Mouse (Mus musculus): ENCODE data around the gene Ptprg. TPM values are rescaled to one million over a fixed set of nuclear protein-coding genes. Genes with fewer than 3 reads are reported as not detected.
A peak's percentile ranks its signal among the peaks of the same experiment; 100 is the strongest.

Ptprg gene
- polyA plus RNA-seq, 1 experiment: 48.6 TPM

DNA sequence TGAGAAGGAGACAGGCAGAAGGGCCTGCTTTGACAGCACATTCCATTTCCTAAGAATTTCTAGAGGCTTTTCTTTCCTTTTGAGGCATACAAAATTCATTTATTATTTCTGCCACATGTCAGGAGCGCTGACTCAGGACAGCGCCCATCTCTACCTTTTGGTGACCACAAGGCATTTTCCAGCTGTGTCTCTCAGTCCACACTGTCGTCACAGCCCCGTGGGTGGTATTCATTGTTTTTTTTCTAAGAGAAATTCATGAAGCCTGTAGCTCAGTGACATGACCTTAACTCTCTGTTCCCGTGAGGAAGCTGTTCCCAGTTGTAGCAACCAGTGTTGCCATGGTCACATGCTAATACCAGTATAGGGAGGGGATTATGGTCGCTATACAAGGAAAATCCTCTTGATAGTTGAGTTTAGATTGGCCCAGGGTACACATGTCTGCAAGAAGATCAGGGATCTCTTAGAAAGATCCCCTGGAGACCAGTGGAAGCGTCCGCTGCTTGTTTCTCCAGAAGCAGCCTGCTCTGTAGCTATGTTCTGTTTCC lies 590.7 kb downstream of the Ptprg start:
- peak; percentile 47 for DNase-seq (ENCODE audit: low read depth)

DNA sequence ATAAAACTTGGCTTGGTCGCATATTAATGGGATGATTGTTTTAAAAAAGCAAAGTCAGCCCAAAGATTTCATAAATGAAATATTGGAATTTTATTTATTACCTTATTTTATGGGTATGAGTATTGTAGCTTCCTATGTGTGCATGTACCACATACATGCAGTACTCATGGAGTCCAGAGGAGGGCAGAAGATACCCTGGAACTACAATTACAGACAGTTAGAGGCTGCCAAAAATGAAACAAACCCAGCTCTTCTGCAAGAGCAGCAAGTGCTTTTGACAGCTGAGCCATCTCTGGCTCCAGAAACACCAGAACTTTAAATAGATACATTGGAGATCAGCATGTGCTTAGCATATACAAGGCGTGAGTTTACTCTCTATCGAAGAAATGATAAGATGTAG lies 592.6 kb downstream of the Ptprg start:
- peak; percentile 24; the same call in 1 of the 2 replicates for TF ChIP-seq CTCF (IDR thresholded peaks at IDR 0.05; ENCODE audit: borderline replicate concordance, extremely low read depth, insufficient read depth, insufficient read length)
- TF ChIP-seq POLR2A (IDR thresholded peaks at IDR 0.05; ENCODE audit: borderline replicate concordance, extremely low read depth, insufficient read depth, insufficient read length, poor library complexity, severe bottlenecking): no peak
- peak; percentile 28 for DNase-seq (ENCODE audit: low read depth)

More for the DNA sequence above, 590.7 kb downstream of the Ptprg start:
- TF ChIP-seq CTCF (IDR thresholded peaks at IDR 0.05; ENCODE audit: borderline replicate concordance, extremely low read depth, insufficient read depth, insufficient read length) (no peak), POLR2A (IDR thresholded peaks at IDR 0.05; ENCODE audit: borderline replicate concordance, extremely low read depth, insufficient read depth, insufficient read length, poor library complexity, severe bottlenecking) (no peak)

DNA sequence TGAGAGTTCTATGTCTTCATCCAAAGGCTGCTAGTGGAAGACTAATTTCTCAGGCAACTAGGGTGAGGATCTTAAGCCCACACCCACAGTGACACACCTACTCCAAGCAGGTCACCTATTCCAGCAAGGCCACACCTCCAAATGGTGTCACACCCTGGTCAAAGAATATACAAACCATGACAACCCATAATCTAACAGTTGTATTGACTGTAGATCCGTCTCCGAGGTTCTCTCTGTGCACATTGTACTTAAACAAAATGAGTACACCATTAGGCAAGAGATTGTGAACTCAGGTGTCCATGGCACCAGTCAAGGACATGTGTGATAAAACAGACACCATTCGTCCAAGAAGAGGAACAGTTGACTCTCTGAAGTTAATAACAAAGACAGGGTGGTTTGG lies 596.2 kb downstream of the Ptprg start:
- TF ChIP-seq CTCF (IDR thresholded peaks at IDR 0.05; ENCODE audit: borderline replicate concordance, extremely low read depth, insufficient read depth, insufficient read length) (no peak), POLR2A (IDR thresholded peaks at IDR 0.05; ENCODE audit: borderline replicate concordance, extremely low read depth, insufficient read depth, insufficient read length, poor library complexity, severe bottlenecking) (no peak)
- DNase-seq (ENCODE audit: low read depth): no peak

DNA sequence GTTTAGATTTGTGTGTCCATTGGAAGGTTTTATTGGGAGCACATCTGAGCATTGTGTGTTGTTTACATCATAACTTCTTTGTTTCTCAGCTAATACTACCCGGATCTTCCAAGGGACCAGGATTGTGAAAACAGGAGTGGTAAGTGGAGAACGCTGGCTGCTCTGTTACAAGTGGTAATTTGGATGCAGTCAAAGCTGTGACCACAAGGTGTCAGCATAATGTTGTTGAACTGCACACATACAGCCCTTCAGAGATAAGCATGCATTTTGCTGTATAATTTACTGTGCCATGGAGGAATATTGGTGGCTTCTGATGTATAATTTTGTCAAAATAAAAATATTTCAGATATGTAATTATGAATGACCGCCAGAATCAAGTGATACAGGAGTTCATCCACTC lies 598.6 kb downstream of the Ptprg start:
- TF ChIP-seq CTCF (IDR thresholded peaks at IDR 0.05; ENCODE audit: borderline replicate concordance, extremely low read depth, insufficient read depth, insufficient read length): peak; percentile 84; the same call in 1 of the 2 replicates
- TF ChIP-seq POLR2A (IDR thresholded peaks at IDR 0.05; ENCODE audit: borderline replicate concordance, extremely low read depth, insufficient read depth, insufficient read length, poor library complexity, severe bottlenecking): no peak
- peak; percentile 91 for DNase-seq (ENCODE audit: low read depth)

DNA sequence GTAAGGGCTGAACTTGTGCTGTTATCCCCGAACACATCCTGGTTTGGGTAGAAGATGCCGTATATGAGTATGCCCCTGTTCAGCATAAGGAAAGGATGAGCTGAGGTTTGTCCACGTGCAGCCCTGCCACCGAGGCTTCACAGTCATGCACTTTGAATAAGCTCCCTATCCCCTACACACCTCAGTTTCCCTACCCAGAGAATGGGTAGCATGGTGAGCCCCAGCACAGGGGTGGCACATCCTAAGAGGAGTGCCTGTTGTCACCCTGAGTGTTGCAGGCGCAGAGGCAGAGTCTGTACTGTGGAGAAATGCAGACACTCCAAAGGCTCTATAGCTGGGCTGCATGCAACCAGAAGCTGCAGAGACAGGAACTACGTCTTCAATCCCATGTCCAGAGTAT lies 599.4 kb downstream of the Ptprg start:
- TF ChIP-seq POLR2A (IDR thresholded peaks at IDR 0.05; ENCODE audit: borderline replicate concordance, extremely low read depth, insufficient read depth, insufficient read length, poor library complexity, severe bottlenecking) (no peak), CTCF (IDR thresholded peaks at IDR 0.05; ENCODE audit: borderline replicate concordance, extremely low read depth, insufficient read depth, insufficient read length) (no peak)

DNA sequence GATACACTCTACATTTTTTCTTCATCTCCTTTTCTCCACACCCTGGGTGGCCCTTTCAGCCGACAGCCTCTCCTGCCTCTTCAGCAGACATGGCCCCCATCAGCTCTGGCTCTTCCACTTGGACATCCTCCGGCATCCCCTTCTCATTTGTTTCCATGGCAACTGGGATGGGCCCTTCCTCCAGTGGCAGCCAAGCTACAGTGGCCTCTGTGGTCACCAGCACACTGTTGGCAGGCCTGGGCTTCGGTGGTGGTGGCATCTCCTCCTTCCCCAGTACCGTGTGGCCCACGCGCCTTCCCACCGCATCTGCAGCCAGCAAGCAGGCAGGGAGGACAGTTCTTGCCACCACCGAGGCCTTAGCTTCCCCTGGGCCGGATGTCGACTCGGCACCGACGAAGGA lies 600.3 kb downstream of the Ptprg start:
- no peak for TF ChIP-seq CTCF (IDR thresholded peaks at IDR 0.05; ENCODE audit: borderline replicate concordance, extremely low read depth, insufficient read depth, insufficient read length)
- TF ChIP-seq POLR2A (IDR thresholded peaks at IDR 0.05; ENCODE audit: borderline replicate concordance, extremely low read depth, insufficient read depth, insufficient read length, poor library complexity, severe bottlenecking): no peak
- peak; percentile 52 for DNase-seq (ENCODE audit: low read depth)

More for the DNA sequence above, 599.4 kb downstream of the Ptprg start:
- no peak for DNase-seq (ENCODE audit: low read depth)

DNA sequence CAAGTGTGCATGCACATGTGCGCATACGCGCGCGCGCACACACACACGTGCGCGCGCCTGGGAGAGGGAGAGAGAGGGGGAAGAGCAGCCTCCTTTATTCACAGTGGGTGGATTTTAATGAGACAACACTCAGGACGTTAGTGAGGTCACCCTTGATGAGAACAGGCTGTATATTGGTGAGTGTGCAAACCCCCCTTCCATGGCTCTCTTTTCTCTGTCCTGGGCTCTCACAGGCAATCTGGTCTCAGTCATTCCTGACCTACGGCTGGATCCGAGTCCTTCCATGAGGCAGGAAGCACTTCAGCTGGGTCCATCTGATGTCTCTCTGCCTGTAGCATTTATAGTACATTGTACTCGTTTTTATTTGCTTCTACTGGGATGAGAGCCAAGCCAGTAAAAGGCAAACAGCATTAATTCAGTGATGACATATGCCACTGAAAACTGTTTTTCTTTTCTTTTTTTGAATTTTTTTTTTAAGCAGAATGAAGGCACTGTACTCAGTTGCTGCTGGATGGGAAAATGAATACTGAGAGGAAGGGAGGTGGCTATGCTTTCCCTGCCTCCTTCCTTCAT lies 608.5 kb downstream of the Ptprg start:
- peak; percentile 76 for DNase-seq (ENCODE audit: low read depth)
- TF ChIP-seq POLR2A (IDR thresholded peaks at IDR 0.05; ENCODE audit: borderline replicate concordance, extremely low read depth, insufficient read depth, insufficient read length, poor library complexity, severe bottlenecking): no peak
- TF ChIP-seq CTCF (IDR thresholded peaks at IDR 0.05; ENCODE audit: borderline replicate concordance, extremely low read depth, insufficient read depth, insufficient read length): no peak

DNA sequence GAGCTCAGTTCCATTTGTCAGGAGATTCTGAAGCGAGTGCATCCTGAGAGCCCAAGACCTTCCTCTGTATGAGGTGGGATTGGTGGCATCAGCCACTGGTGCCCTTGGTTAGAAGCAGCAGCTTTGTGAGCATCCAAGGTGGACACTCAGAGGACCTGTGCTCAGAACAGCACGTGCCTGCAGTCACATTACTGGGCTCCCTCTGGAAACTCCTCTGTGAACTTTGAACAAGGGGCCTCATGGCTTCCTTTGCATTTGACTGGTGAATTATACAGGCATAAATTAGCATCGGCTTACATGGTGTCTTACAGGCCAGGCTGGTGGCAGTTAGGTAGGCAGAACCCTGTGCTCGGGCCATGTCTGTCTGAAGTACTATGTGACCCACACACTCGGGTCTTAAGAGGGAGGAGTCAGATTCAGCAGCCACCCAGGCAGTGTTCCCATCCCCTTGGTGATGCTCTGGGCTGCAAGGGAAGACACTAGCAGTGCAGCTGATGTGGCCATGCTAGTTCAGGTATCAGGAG lies 609.1 kb downstream of the Ptprg start:
- DNase-seq (ENCODE audit: low read depth): no peak
- TF ChIP-seq CTCF (IDR thresholded peaks at IDR 0.05; ENCODE audit: borderline replicate concordance, extremely low read depth, insufficient read depth, insufficient read length) (no peak), POLR2A (IDR thresholded peaks at IDR 0.05; ENCODE audit: borderline replicate concordance, extremely low read depth, insufficient read depth, insufficient read length, poor library complexity, severe bottlenecking) (no peak)

DNA sequence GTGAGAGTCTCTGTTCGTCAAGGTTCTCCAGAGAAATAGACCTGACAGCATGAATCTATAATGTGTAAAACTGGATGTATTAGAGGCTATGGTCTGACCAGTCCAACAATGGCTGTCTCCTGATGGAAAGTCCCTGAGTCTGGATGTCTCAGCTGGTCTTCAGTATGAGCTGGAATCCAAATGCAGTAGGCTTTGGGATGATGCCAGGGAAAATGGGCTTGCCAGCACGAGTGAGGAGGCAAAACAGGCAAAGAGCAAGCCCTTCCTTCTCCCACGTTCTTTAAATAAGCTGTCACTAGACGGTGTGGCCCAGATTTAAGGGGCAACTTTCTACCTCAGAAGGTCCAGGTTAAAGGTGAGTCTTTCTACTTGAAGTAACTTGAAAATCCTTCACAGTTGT lies 609.9 kb downstream of the Ptprg start:
- TF ChIP-seq POLR2A (IDR thresholded peaks at IDR 0.05; ENCODE audit: borderline replicate concordance, extremely low read depth, insufficient read depth, insufficient read length, poor library complexity, severe bottlenecking): no peak
- TF ChIP-seq CTCF (IDR thresholded peaks at IDR 0.05; ENCODE audit: borderline replicate concordance, extremely low read depth, insufficient read depth, insufficient read length): no peak
- peak; percentile 67 for DNase-seq (ENCODE audit: low read depth)

DNA sequence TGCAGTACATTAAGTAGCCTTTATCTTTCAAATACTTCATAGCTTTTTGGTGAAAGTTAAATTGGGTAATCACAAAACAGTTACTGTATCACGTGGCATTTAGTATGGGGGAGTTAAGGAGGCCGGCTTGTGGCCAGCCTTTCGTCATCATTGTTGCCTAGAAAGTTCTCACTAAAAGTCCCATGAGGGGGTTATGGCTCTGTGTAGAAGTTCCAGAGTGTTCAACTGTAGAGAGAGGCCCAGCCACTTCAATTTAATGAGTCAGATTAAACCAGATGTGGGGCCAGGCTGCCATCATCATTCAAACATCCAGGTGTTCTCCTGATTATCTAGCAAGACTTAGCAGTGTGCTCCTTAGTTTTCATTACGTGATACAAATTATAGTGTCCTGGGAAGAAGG lies 613.9 kb downstream of the Ptprg start:
- no peak for DNase-seq (ENCODE audit: low read depth)
- TF ChIP-seq POLR2A (IDR thresholded peaks at IDR 0.05; ENCODE audit: borderline replicate concordance, extremely low read depth, insufficient read depth, insufficient read length, poor library complexity, severe bottlenecking): no peak

DNA sequence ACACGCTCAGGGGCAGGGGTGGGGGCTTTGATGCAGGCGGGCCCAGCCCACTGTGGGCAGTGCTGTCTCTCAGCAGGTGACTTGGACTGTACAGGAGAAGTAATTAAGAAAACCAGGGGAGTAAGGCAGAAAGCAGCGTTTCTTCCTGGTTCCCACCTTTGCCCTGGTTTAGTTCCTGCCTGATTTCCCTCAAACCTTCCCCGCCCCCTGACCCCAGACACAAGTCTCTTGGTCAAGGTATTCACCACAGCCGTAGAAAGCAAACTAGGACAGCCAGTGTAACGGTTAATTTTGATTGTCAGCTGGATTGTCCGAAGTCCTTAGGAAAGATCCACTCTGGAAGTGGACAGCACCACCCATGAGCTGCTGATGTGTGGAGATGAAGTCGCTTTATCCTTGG lies 614.3 kb downstream of the Ptprg start:
- TF ChIP-seq POLR2A (IDR thresholded peaks at IDR 0.05; ENCODE audit: borderline replicate concordance, extremely low read depth, insufficient read depth, insufficient read length, poor library complexity, severe bottlenecking) (no peak), CTCF (IDR thresholded peaks at IDR 0.05; ENCODE audit: borderline replicate concordance, extremely low read depth, insufficient read depth, insufficient read length) (no peak)
- no peak for DNase-seq (ENCODE audit: low read depth)

DNA sequence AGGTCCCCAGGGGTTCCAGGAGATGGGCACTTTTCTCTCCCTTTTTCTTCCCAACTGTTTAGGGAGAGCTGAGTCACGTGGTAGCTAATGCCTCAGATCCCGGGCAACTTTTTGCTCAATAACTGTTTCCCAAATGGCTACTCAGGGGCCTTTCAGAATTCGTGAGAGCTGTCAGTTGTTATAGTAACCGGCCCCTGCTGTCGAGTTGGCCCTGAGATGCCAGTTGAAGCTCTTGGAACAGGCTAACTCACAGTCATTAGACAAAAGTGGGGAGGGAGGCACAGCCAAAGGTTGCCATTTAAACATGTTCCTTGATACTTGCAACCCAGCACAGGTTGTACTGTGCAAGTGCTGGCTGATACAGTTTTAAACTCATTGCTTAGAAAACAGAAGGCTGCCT lies 624.1 kb downstream of the Ptprg start:
- TF ChIP-seq POLR2A (IDR thresholded peaks at IDR 0.05; ENCODE audit: borderline replicate concordance, extremely low read depth, insufficient read depth, insufficient read length, poor library complexity, severe bottlenecking) (no peak), CTCF (IDR thresholded peaks at IDR 0.05; ENCODE audit: borderline replicate concordance, extremely low read depth, insufficient read depth, insufficient read length) (no peak)

More for the DNA sequence above, 624.1 kb downstream of the Ptprg start:
- peak; percentile 95 for DNase-seq (ENCODE audit: low read depth)
